Mouse (Mus musculus): ENCODE measurements around the gene Gpc5.

The Gpc5 gene

GRCm38 (mm10) chr14:115831854-115832625 is 740.0 kb downstream of the Gpc5 start:
- no peak for DNase-seq (ENCODE audit: low read depth)

- DNase-seq (ENCODE audit: low read depth) = no peak
Measured at GRCm38 (mm10) chr14:115843783-115844182, 751.8 kb downstream of the Gpc5 start.

GRCm38 (mm10) chr14:115844773-115845427 is 752.9 kb downstream of the Gpc5 start:
- DNase-seq (ENCODE audit: low read depth) = no peak

GRCm38 (mm10) chr14:115869127-115869526 is 777.1 kb downstream of the Gpc5 start:
- no peak for DNase-seq (ENCODE audit: low read depth)

- DNase-seq (ENCODE audit: low read depth) = no peak
Measured at GRCm38 (mm10) chr14:115976062-115976461, 884.0 kb downstream of the Gpc5 start.

GRCm38 (mm10) chr14:115979233-115979632 is 887.2 kb downstream of the Gpc5 start:
- DNase-seq (ENCODE audit: low read depth) = no peak

- DNase-seq (ENCODE audit: low read depth) = no peak
Measured at GRCm38 (mm10) chr14:115990764-115991163, 898.7 kb downstream of the Gpc5 start.

- no peak for DNase-seq (ENCODE audit: low read depth)
Measured at GRCm38 (mm10) chr14:115993520-115994106, 901.6 kb downstream of the Gpc5 start.

GRCm38 (mm10) chr14:115998931-115999330 is 906.9 kb downstream of the Gpc5 start:
- DNase-seq (ENCODE audit: low read depth) = no peak

GRCm38 (mm10) chr14:116087010-116087409 is 995.0 kb downstream of the Gpc5 start:
- DNase-seq (ENCODE audit: low read depth) = no peak

GRCm38 (mm10) chr14:116127943-116128342 is 1035.9 kb downstream of the Gpc5 start:
- DNase-seq (ENCODE audit: low read depth) = no peak

GRCm38 (mm10) chr14:116137330-116137729 is 1045.3 kb downstream of the Gpc5 start:
- DNase-seq (ENCODE audit: low read depth) = no peak

- no peak for DNase-seq (ENCODE audit: low read depth)
Measured at GRCm38 (mm10) chr14:116137772-116138171, 1045.8 kb downstream of the Gpc5 start.

- no peak for DNase-seq (ENCODE audit: low read depth)
Measured at GRCm38 (mm10) chr14:116162586-116162985, 1070.6 kb downstream of the Gpc5 start.

GRCm38 (mm10) chr14:116167401-116167800 is 1075.4 kb downstream of the Gpc5 start:
- DNase-seq (ENCODE audit: low read depth) = no peak

- no peak for DNase-seq (ENCODE audit: low read depth)
Measured at GRCm38 (mm10) chr14:116169129-116169528, 1077.1 kb downstream of the Gpc5 start.

- DNase-seq (ENCODE audit: low read depth) = no peak
Measured at GRCm38 (mm10) chr14:116186981-116187380, 1095.0 kb downstream of the Gpc5 start.

GRCm38 (mm10) chr14:116206977-116207376 is 1115.0 kb downstream of the Gpc5 start:
- DNase-seq (ENCODE audit: low read depth) = peak; percentile 38

- no peak for DNase-seq (ENCODE audit: low read depth)
Measured at GRCm38 (mm10) chr14:116208581-116208980, 1116.6 kb downstream of the Gpc5 start.

GRCm38 (mm10) chr14:116209045-116209444 is 1117.0 kb downstream of the Gpc5 start:
- DNase-seq (ENCODE audit: low read depth) = no peak

GRCm38 (mm10) chr14:116210304-116210703 is 1118.3 kb downstream of the Gpc5 start:
- DNase-seq (ENCODE audit: low read depth) = peak; percentile 59

- no peak for DNase-seq (ENCODE audit: low read depth)
Measured at GRCm38 (mm10) chr14:116212029-116212428, 1120.0 kb downstream of the Gpc5 start.

- DNase-seq (ENCODE audit: low read depth) = no peak
Measured at GRCm38 (mm10) chr14:116258126-116258525, 1166.1 kb downstream of the Gpc5 start.

All from naive thymus-derived CD4-positive, alpha-beta T cell, adult 2 months (primary cell).